Mouse (Mus musculus): Measurements from ENCODE around the gene Mfsd4b2. TPM values are rescaled to one million over a fixed set of nuclear protein-coding genes. Genes with fewer than 3 reads are reported as not detected.

Mfsd4b2 gene
- not detected for polyA plus RNA-seq (2017; shearing (Covaris generic))

GRCm38 (mm10) chr10:39926616-39927139 is at the start of gene Mfsd4b2:
TSS of gene Mfsd4b2 (minus strand) at chr10:39926923.

GRCm38 (mm10) chr10:39959761-39960440 is 33.2 kb upstream of the Mfsd4b2 start, which contains the start of gene Mfsd4b3:
TSS of gene Mfsd4b3 (minus strand) at chr10:39960153.

GRCm38 (mm10) chr10:39898874-39899371 is 27.8 kb downstream of the Mfsd4b2 start, which contains the start of gene Mfsd4b4:
TSS of gene Mfsd4b4 (minus strand) at chr10:39899238.

Other genes with a start within 250 kb of the Mfsd4b2 start
- 13.7 TPM for gene Rev3l, start 194.8 kb downstream of the Mfsd4b2 start, polyA plus RNA-seq (2017; shearing (Covaris generic))
- gene Mfsd4b4, start 27.7 kb downstream of the Mfsd4b2 start, polyA plus RNA-seq (2017; shearing (Covaris generic)): 3.4 TPM
- not detected for gene Mfsd4b3, start 33.2 kb upstream of the Mfsd4b2 start, polyA plus RNA-seq (2017; shearing (Covaris generic))
- 0.46 TPM for gene Mfsd4b5, start 59.7 kb upstream of the Mfsd4b2 start, polyA plus RNA-seq (2017; shearing (Covaris generic))
- not detected for gene Mfsd4b1, start 98.3 kb upstream of the Mfsd4b2 start, polyA plus RNA-seq (2017; shearing (Covaris generic))
- gene Slc16a10, start 215.3 kb upstream of the Mfsd4b2 start, polyA plus RNA-seq (2017; shearing (Covaris generic)): 1.1 TPM